9 mouse cellular contexts compared by ENCODE assay signal in the genomic region with DNA sequence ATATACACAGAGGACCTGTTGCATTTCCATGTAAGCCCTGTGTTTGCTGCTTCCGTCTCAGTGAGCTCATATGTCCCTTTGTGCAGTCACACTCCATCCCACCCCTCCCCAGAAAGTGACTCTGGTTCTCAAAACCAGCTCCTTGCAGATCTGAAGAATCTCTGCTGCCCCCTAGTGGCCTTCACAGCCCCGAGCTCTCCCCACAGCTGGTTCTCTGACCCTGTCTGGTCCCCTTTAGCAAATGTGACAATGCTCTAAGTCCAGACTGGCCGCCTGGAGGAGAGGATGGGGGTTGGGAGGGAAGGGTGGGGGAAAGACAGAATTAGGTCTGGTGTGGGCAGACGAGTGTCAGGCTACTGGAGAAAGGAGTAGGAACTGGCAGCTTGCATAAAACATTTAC. TPM values are rescaled to one million over a fixed set of nuclear protein-coding genes. Genes with fewer than 3 reads are reported as not detected.
DNase-seq lines count a peak whose midpoint lies in the region; ATAC-seq and TF ChIP-seq lines count a peak whose summit lies in the region.
"Had no signal": no experiment of that assay in that cellular context is flagged by ENCODE, and none has a peak within 500 bp of the region (broad histone marks: within the 10 kb centered on the region; RNA-seq: fewer than 3 reads in every experiment).

No protein-coding gene starts in this region.

- no peaks in the 10 kb centered on the region for H3K9me3 ChIP-seq in forebrain, postnatal 0 days (ENCODE audit: low read length)
- H3K9me3 ChIP-seq in hindbrain, embryonic 12.5 days (replicated peaks), result no peaks in the 10 kb centered on the region
- H3K9me3 ChIP-seq: megakaryocyte, embryonic 14.5 days had no signal

- intact Hi-C loops in left cerebral cortex, postnatal 14 days (cut with DNase I), result loop anchor here (2.0 kb wide), 1 partner anchor 53 kb away; no protein-coding TSS in a partner anchor

- H3K27me3 ChIP-seq in cerebellum, adult 2 months (ENCODE audit: control insufficient read depth, insufficient read depth, low read length), result no peaks in the 10 kb centered on the region
- H3K27me3 ChIP-seq in forebrain, postnatal 0 days (ENCODE audit: insufficient read depth, low read length), result no peaks in the 10 kb centered on the region
- H3K27me3 ChIP-seq in hindbrain, embryonic 12.5 days, result no peaks in the 10 kb centered on the region

- H3K4me1 ChIP-seq in cerebellum, adult 2 months (ENCODE audit: control insufficient read depth, insufficient read depth, low read length), result no peaks in the 10 kb centered on the region; the same call in 1 of the 2 replicates
- H3K4me1 ChIP-seq in forebrain, postnatal 0 days (ENCODE audit: insufficient read depth), result no peaks in the 10 kb centered on the region
- no peaks in the 10 kb centered on the region for H3K4me1 ChIP-seq in hindbrain, embryonic 12.5 days

- peaks cover 5% of the 10 kb centered on the region; the same call in 1 of the 2 replicates for H3K36me3 ChIP-seq in forebrain, postnatal 0 days (ENCODE audit: insufficient read depth)
- peaks cover 10% of the 10 kb centered on the region; the same call in 1 of the 2 replicates for H3K36me3 ChIP-seq in hindbrain, embryonic 12.5 days

- H3K4me3 ChIP-seq in cerebellum, adult 2 months (replicated peaks; ENCODE audit: insufficient read depth, low read depth, low read length), result no peak overlapping the region
- H3K4me3 ChIP-seq in forebrain, postnatal 0 days (ENCODE audit: low read depth, low read length), result no peak overlapping the region
- no peak overlapping the region for H3K4me3 ChIP-seq in hindbrain, embryonic 12.5 days
- H3K4me3 ChIP-seq: megakaryocyte, embryonic 14.5 days had no signal

- H3K4me2 ChIP-seq in forebrain, postnatal 0 days (ENCODE audit: low read depth), result no peak overlapping the region
- no peak overlapping the region for H3K4me2 ChIP-seq in hindbrain, embryonic 12.5 days (replicated peaks)

- H3K27ac ChIP-seq in cerebellum, adult 2 months (ENCODE audit: insufficient read depth, low read length), result no peak overlapping the region
- H3K27ac ChIP-seq in forebrain, postnatal 0 days (ENCODE audit: low read depth, low read length), result no peak overlapping the region
- no peak overlapping the region for H3K27ac ChIP-seq in hindbrain, embryonic 12.5 days

- peak; percentile 91 for DNase-seq in R1 (ENCODE audit: low read depth, low spot score)
- peak; percentile 47 to 57 for DNase-seq in cerebellum, adult 2 months
- peak; percentile 82 for DNase-seq in forebrain, postnatal 0 days
- peak; percentile 82 to 90 for DNase-seq in left cerebral cortex, postnatal 14 days (ENCODE audit: low spot score in 2 of 2)
- DNase-seq in mesoderm, embryonic 11.5 days (ENCODE audit: low read depth, low spot score), result peak; percentile 92
- DNase-seq in right cerebral cortex, postnatal 14 days, result peak; percentile 80
- peak; percentile 70 for DNase-seq in yolk sac, embryonic 10.5 days (ENCODE audit: low spot score)

- peak; percentile 83 for ATAC-seq in forebrain, postnatal 0 days
- ATAC-seq in hindbrain, embryonic 12.5 days (ENCODE audit: low FRiP score), result peak; percentile 60

- no peak overlapping the region for H3K9ac ChIP-seq in forebrain, postnatal 0 days
- H3K9ac ChIP-seq in hindbrain, embryonic 12.5 days, result no peak overlapping the region

- TF ChIP-seq CTCF in cerebellum, adult 2 months (IDR thresholded peaks at IDR 0.05; ENCODE audit: borderline replicate concordance, insufficient read depth, low read depth, low read length), result peak; percentile 68
- TF ChIP-seq CTCF in forebrain, postnatal 0 days (IDR thresholded peaks at IDR 0.05; ENCODE audit: low read depth), result peak; percentile 83

- no peak for TF ChIP-seq POLR2A in cerebellum, adult 2 months (IDR thresholded peaks at IDR 0.05; ENCODE audit: borderline replicate concordance, insufficient read depth, low read length)

- WGBS in cerebellum, adult 2 months, result 2% methylated on average over 4 of the region's 4 CpGs
- 2% methylated on average over 4 of the region's 4 CpGs for WGBS in forebrain, postnatal 0 days
- WGBS in hindbrain, embryonic 12.5 days, result 2% methylated on average over 4 of the region's 4 CpGs

RNA-seq across cellular contexts. Expression of gene Selenow, which starts 10.0 kb away (rescaled TPM):
- 870 and 931 TPM in 2 replicates for polyA plus RNA-seq in cerebellum, adult 2 months (2012; rRNA removed)
- total RNA-seq in forebrain, postnatal 0 days (2014; rRNA removed), result 813 and 1,238 TPM in 2 replicates
- 2,478 and 2,732 TPM in 2 replicates for polyA plus RNA-seq in forebrain, postnatal 0 days (2015; fragmentation: Nextera tagmentation; extraction: Ambion mirVana)
- 1,041 and 1,118 TPM in 2 replicates for polyA plus RNA-seq in hindbrain, embryonic 12.5 days (2016; fragmentation: Nextera tagmentation; extraction: Ambion mirVana)
- 1,000 to 10,000 TPM; 1,549 to 1,751 TPM for total RNA-seq in left cerebral cortex, postnatal 14 days (2021)

RNA-seq across cellular contexts. Expression of gene Crxos, which starts 29.8 kb away (rescaled TPM):
- polyA plus RNA-seq in cerebellum, adult 2 months (2012; rRNA removed), result 0.11 TPM in 1 of 2 replicates, not detected in the other
- not detected in 2 replicates for total RNA-seq in forebrain, postnatal 0 days (2014; rRNA removed)
- not detected in 2 replicates for polyA plus RNA-seq in forebrain, postnatal 0 days (2015; fragmentation: Nextera tagmentation; extraction: Ambion mirVana)
- not detected in 2 replicates for polyA plus RNA-seq in hindbrain, embryonic 12.5 days (2016; fragmentation: Nextera tagmentation; extraction: Ambion mirVana)
- not detected for total RNA-seq in left cerebral cortex, postnatal 14 days (2021)

RNA-seq across cellular contexts. Expression of gene Crx, which starts 32.4 kb away (rescaled TPM):
- polyA plus RNA-seq in cerebellum, adult 2 months (2012; rRNA removed), result not detected in 2 replicates
- 1.2 and 1.9 TPM in 2 replicates for total RNA-seq in forebrain, postnatal 0 days (2014; rRNA removed)
- 0.05 and 0.25 TPM in 2 replicates for polyA plus RNA-seq in forebrain, postnatal 0 days (2015; fragmentation: Nextera tagmentation; extraction: Ambion mirVana)
- polyA plus RNA-seq in hindbrain, embryonic 12.5 days (2016; fragmentation: Nextera tagmentation; extraction: Ambion mirVana), result not detected in 2 replicates
- not detected for total RNA-seq in left cerebral cortex, postnatal 14 days (2021)

RNA-seq across cellular contexts. Expression of gene Nop53, which starts 33.7 kb away (rescaled TPM):
- polyA plus RNA-seq in cerebellum, adult 2 months (2012; rRNA removed), result 104 and 108 TPM in 2 replicates
- 117 and 189 TPM in 2 replicates for total RNA-seq in forebrain, postnatal 0 days (2014; rRNA removed)
- 143 and 154 TPM in 2 replicates for polyA plus RNA-seq in forebrain, postnatal 0 days (2015; fragmentation: Nextera tagmentation; extraction: Ambion mirVana)
- 157 and 167 TPM in 2 replicates for polyA plus RNA-seq in hindbrain, embryonic 12.5 days (2016; fragmentation: Nextera tagmentation; extraction: Ambion mirVana)
- 100 to 1,000 TPM in 1 of 2 experiments, 10 to 100 TPM in 1; 97.9 to 106 TPM for total RNA-seq in left cerebral cortex, postnatal 14 days (2021)

RNA-seq across cellular contexts. Expression of gene Ehd2, which starts 55.2 kb away (rescaled TPM):
- polyA plus RNA-seq in cerebellum, adult 2 months (2012; rRNA removed), result 7.4 and 7.5 TPM in 2 replicates
- 3.1 and 3.5 TPM in 2 replicates for total RNA-seq in forebrain, postnatal 0 days (2014; rRNA removed)
- polyA plus RNA-seq in forebrain, postnatal 0 days (2015; fragmentation: Nextera tagmentation; extraction: Ambion mirVana), result 4.4 and 5.0 TPM in 2 replicates
- polyA plus RNA-seq in hindbrain, embryonic 12.5 days (2016; fragmentation: Nextera tagmentation; extraction: Ambion mirVana), result 10.1 and 16.6 TPM in 2 replicates
- total RNA-seq in left cerebral cortex, postnatal 14 days (2021), result 1 to 10 TPM; 6.8 to 8.4 TPM
